Mouse (Mus musculus): ENCODE results near the gene Mrpl52. TPM values are rescaled to one million over a fixed set of nuclear protein-coding genes. Genes with fewer than 3 reads are reported as not detected.

Gene Mrpl52
- polyA plus RNA-seq, 1 experiment from 2014 or later: 255 TPM

GRCm38 (mm10) chr14:54463959-54464292 is 37.2 kb downstream of the Mrpl52 start, which contains the start of gene Lrp10:
TSS of gene Lrp10 (plus strand) at chr14:54464137.
- no peaks in the 10 kb centered on the region for H3K27me3 ChIP-seq
- peak within 1 kb of the TSS; percentile 76 for H3K27ac ChIP-seq
- H3K9me3 ChIP-seq (replicated peaks): no peaks in the 10 kb centered on the region
- peaks cover 8% of the 10 kb centered on the region for H3K4me1 ChIP-seq
- WGBS: 0% methylated on average over 35 of the region's 35 CpGs
- H3K4me3 ChIP-seq: peak within 1 kb of the TSS; percentile 79
- peak within 1 kb of the TSS; percentile 92 for H3K4me2 ChIP-seq (replicated peaks)
- H3K9ac ChIP-seq: peak within 1 kb of the TSS; percentile 81
- peak; percentile 90 for ATAC-seq (ENCODE audit: low FRiP score)
- H3K36me3 ChIP-seq: peaks cover 16% of the 10 kb centered on the region

GRCm38 (mm10) chr14:54464293-54465005 is 37.7 kb downstream of the Mrpl52 start:
- peak overlapping the region; percentile 76 for H3K27ac ChIP-seq
- H3K9ac ChIP-seq: peak overlapping the region; percentile 81
- under 1% methylated on average over 27 of the region's 57 CpGs for WGBS
- H3K36me3 ChIP-seq: peaks cover 21% of the 10 kb centered on the region
- peak; percentile 76 for ATAC-seq (ENCODE audit: low FRiP score)
- peaks cover 8% of the 10 kb centered on the region for H3K4me1 ChIP-seq
- H3K4me3 ChIP-seq: peak overlapping the region; percentile 79
- H3K4me2 ChIP-seq (replicated peaks): peak overlapping the region; percentile 92
- no peaks in the 10 kb centered on the region for H3K9me3 ChIP-seq (replicated peaks)
- H3K27me3 ChIP-seq: no peaks in the 10 kb centered on the region

GRCm38 (mm10) chr14:54471467-54471866 is 44.8 kb downstream of the Mrpl52 start:
- Histone ChIP-seq H3K4me3 (no peak overlapping the region), H3K36me3 (peaks cover 31% of the 10 kb centered on the region), H3K4me2 (replicated peaks) (no peak overlapping the region), H3K27me3 (no peaks in the 10 kb centered on the region), H3K9me3 (replicated peaks) (no peaks in the 10 kb centered on the region), H3K9ac (no peak overlapping the region), H3K27ac (no peak overlapping the region), H3K4me1 (peaks cover 12% of the 10 kb centered on the region)
- 86% methylated on average over 2 of the region's 2 CpGs for WGBS
- ATAC-seq (ENCODE audit: low FRiP score): no peak

GRCm38 (mm10) chr14:54472671-54473070 is 46.0 kb downstream of the Mrpl52 start:
- H3K9ac ChIP-seq: no peak overlapping the region
- WGBS: 77% methylated on average over 5 of the region's 5 CpGs
- peaks cover 4% of the 10 kb centered on the region for H3K27me3 ChIP-seq
- no peak overlapping the region for H3K4me2 ChIP-seq (replicated peaks)
- ATAC-seq (ENCODE audit: low FRiP score): no peak
- H3K4me3 ChIP-seq: no peak overlapping the region
- no peak overlapping the region for H3K27ac ChIP-seq
- H3K9me3 ChIP-seq (replicated peaks): no peaks in the 10 kb centered on the region
- peaks cover 27% of the 10 kb centered on the region for H3K36me3 ChIP-seq
- peaks cover 24% of the 10 kb centered on the region for H3K4me1 ChIP-seq

GRCm38 (mm10) chr14:54474744-54475143 is 48.0 kb downstream of the Mrpl52 start:
- no peak for ATAC-seq (ENCODE audit: low FRiP score)
- H3K9ac ChIP-seq: no peak overlapping the region
- no peaks in the 10 kb centered on the region for H3K9me3 ChIP-seq (replicated peaks)
- H3K27ac ChIP-seq: no peak overlapping the region
- H3K4me1 ChIP-seq: peaks cover 35% of the 10 kb centered on the region
- peaks cover 7% of the 10 kb centered on the region; the same call in 1 of the 2 replicates for H3K36me3 ChIP-seq
- no peak overlapping the region for H3K4me3 ChIP-seq
- H3K27me3 ChIP-seq: peaks cover 23% of the 10 kb centered on the region
- H3K4me2 ChIP-seq (replicated peaks): no peak overlapping the region
- WGBS: 80% methylated on average over 5 of the region's 5 CpGs

- Histone ChIP-seq H3K4me1 (peaks cover 41% of the 10 kb centered on the region), H3K9ac (peak within 1 kb of the TSS; percentile 83), H3K4me3 (peak within 1 kb of the TSS; percentile 57), H3K36me3 (no peaks in the 10 kb centered on the region), H3K27ac (peak within 1 kb of the TSS; percentile 86), H3K4me2 (replicated peaks) (peak within 1 kb of the TSS; percentile 87), H3K27me3 (peaks cover 23% of the 10 kb centered on the region), H3K9me3 (replicated peaks) (no peaks in the 10 kb centered on the region)
- peak; percentile 91 for ATAC-seq (ENCODE audit: low FRiP score)
- WGBS: under 1% methylated on average over 23 of the region's 23 CpGs
These were observed 49.5 kb downstream of the Mrpl52 start, which contains the start of gene Rem2 for GRCm38 (mm10) chr14:54475941-54476844. TSS of gene Rem2 (plus strand) at chr14:54476100.

GRCm38 (mm10) chr14:54477172-54477909 is 50.6 kb downstream of the Mrpl52 start:
- ATAC-seq (ENCODE audit: low FRiP score): 0 out of 2 replicates have a peak, but pooled peaks have one; percentile 9
- H3K36me3 ChIP-seq: no peaks in the 10 kb centered on the region
- H3K27ac ChIP-seq: peak overlapping the region; percentile 86; the same call in 1 of the 2 replicates
- H3K27me3 ChIP-seq: peaks cover 23% of the 10 kb centered on the region
- peak overlapping the region; percentile 83 for H3K9ac ChIP-seq
- H3K9me3 ChIP-seq (replicated peaks): no peaks in the 10 kb centered on the region
- H3K4me2 ChIP-seq (replicated peaks): peak overlapping the region; percentile 87
- peaks cover 41% of the 10 kb centered on the region for H3K4me1 ChIP-seq
- peak overlapping the region; percentile 57 for H3K4me3 ChIP-seq
- 67% methylated on average over 15 of the region's 15 CpGs for WGBS

Other genes starting within 250 kb of the Mrpl52 start
- gene Dad1, start 172.8 kb upstream of the Mrpl52 start, polyA plus RNA-seq (2016; fragmentation: Nextera tagmentation; extraction: Ambion mirVana): 238 and 259 TPM in 2 replicates
- gene Abhd4, start 172.7 kb upstream of the Mrpl52 start, polyA plus RNA-seq (2016; fragmentation: Nextera tagmentation; extraction: Ambion mirVana): 44.0 and 47.7 TPM in 2 replicates
- not detected in 2 replicates for gene Olfr49, start 142.0 kb upstream of the Mrpl52 start, polyA plus RNA-seq (2016; fragmentation: Nextera tagmentation; extraction: Ambion mirVana)
- 39.2 and 42.2 TPM in 2 replicates for gene Oxa1l, start 66.1 kb upstream of the Mrpl52 start, polyA plus RNA-seq (2016; fragmentation: Nextera tagmentation; extraction: Ambion mirVana)
- gene Slc7a7, start 9.1 kb upstream of the Mrpl52 start, polyA plus RNA-seq (2016; fragmentation: Nextera tagmentation; extraction: Ambion mirVana): 5.1 and 5.2 TPM in 2 replicates
- gene Mmp14, start 4.7 kb downstream of the Mrpl52 start, polyA plus RNA-seq (2016; fragmentation: Nextera tagmentation; extraction: Ambion mirVana): 113 and 117 TPM in 2 replicates
- 34.7 and 36.0 TPM in 2 replicates for gene Lrp10, start 37.2 kb downstream of the Mrpl52 start, polyA plus RNA-seq (2016; fragmentation: Nextera tagmentation; extraction: Ambion mirVana)
- gene Rem2, start 49.2 kb downstream of the Mrpl52 start, polyA plus RNA-seq (2016; fragmentation: Nextera tagmentation; extraction: Ambion mirVana): 39.3 and 46.1 TPM in 2 replicates
- 98.8 and 99.3 TPM in 2 replicates for gene Prmt5, start 90.6 kb downstream of the Mrpl52 start, polyA plus RNA-seq (2016; fragmentation: Nextera tagmentation; extraction: Ambion mirVana)
- 32.4 and 37.2 TPM in 2 replicates for gene Haus4, start 127.7 kb downstream of the Mrpl52 start, polyA plus RNA-seq (2016; fragmentation: Nextera tagmentation; extraction: Ambion mirVana)
- gene Ajuba, start 150.6 kb downstream of the Mrpl52 start, polyA plus RNA-seq (2016; fragmentation: Nextera tagmentation; extraction: Ambion mirVana): 37.9 and 40.9 TPM in 2 replicates
- gene 4931414P19Rik, start 179.1 kb downstream of the Mrpl52 start, polyA plus RNA-seq (2016; fragmentation: Nextera tagmentation; extraction: Ambion mirVana): 8.2 and 9.1 TPM in 2 replicates
- gene Psmb5, start 191.1 kb downstream of the Mrpl52 start, polyA plus RNA-seq (2016; fragmentation: Nextera tagmentation; extraction: Ambion mirVana): 354 and 376 TPM in 2 replicates
- not detected in 2 replicates for gene Psmb11, start 194.5 kb downstream of the Mrpl52 start, polyA plus RNA-seq (2016; fragmentation: Nextera tagmentation; extraction: Ambion mirVana)
- not detected in 2 replicates for gene Gm17606, start 214.0 kb downstream of the Mrpl52 start, polyA plus RNA-seq (2016; fragmentation: Nextera tagmentation; extraction: Ambion mirVana)
- 10.3 and 10.9 TPM in 2 replicates for gene Cdh24, start 214.5 kb downstream of the Mrpl52 start, polyA plus RNA-seq (2016; fragmentation: Nextera tagmentation; extraction: Ambion mirVana)

Measured in hindbrain, embryonic 12.5 days (tissue).